Mouse (Mus musculus): ENCODE results near the gene Hspa1b.
"Not testable (repeated sequence)": the region's sequence is repeated elsewhere in the genome, so short reads cannot be mapped to it uniquely, and the experiment has no call there.

Gene Hspa1b

DNA sequence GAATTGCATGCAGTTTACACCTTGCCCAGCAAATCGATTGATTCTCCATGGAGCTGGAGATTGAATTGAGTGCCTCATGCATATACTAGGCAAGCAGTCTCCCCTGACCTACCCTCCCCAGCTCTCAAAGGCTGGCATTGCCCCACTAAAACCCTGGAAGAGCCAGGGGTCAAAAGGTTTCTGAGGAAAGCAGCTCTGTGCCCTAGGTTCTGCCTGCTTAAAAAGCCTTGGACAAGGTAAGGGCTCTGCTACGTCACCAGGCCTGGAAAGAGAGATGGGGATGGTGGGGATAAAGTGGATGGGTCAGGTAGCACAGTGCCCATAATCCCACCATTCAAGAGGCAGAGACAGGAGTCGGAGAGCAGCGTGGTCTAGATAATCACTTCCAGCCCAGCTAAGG, 4.2 kb downstream of the Hspa1b start:
- no peak for DNase-seq (ENCODE audit: low read depth)

DNA sequence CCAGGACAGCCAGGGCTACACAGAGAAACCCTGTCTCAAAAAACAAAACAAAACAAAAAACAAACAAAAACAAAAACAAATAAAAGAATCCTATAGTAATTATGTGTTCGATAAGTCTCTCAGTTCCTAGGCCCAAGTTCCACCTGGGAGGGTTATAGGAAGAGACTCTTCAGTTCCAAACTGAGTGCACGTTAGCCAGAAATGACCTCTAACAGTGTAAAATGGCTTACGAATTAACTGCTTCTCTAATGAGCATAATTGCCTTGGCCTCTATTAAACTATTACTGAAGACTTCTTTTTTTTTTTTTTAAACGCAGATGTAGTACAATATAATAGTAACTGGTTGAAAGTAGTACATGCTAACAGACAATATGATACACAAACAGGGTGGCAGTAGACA, 5.1 kb downstream of the Hspa1b start:
- no peak for DNase-seq (ENCODE audit: low read depth)

DNA sequence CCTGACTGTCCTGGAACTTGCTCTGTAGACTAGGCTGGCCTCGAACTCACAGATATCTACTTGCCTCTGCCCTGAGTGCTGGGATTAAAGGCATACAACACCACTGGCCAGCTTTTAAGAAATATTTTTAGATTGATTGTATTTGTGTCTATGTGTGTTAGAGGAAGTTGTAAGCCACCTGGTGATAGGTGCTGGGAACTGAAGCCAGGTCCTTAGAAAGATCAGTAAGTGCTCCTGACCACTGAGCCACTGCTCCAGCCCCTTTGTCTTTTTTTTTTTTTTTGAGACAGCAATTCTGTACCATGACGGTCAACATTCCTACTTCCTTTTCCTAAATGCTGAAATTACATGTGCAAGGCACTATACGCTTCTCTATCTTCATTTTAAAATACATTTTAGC, 5.8 kb downstream of the Hspa1b start:
- no peak for DNase-seq (ENCODE audit: low read depth)

GRCm38 (mm10) chr17:34952378-34953040, 6.5 kb downstream of the Hspa1b start:
- peak; percentile 89 for DNase-seq (ENCODE audit: low read depth)

GRCm38 (mm10) chr17:34951636-34952377, 7.2 kb downstream of the Hspa1b start:
- peak; percentile 42 for DNase-seq (ENCODE audit: low read depth)

DNA sequence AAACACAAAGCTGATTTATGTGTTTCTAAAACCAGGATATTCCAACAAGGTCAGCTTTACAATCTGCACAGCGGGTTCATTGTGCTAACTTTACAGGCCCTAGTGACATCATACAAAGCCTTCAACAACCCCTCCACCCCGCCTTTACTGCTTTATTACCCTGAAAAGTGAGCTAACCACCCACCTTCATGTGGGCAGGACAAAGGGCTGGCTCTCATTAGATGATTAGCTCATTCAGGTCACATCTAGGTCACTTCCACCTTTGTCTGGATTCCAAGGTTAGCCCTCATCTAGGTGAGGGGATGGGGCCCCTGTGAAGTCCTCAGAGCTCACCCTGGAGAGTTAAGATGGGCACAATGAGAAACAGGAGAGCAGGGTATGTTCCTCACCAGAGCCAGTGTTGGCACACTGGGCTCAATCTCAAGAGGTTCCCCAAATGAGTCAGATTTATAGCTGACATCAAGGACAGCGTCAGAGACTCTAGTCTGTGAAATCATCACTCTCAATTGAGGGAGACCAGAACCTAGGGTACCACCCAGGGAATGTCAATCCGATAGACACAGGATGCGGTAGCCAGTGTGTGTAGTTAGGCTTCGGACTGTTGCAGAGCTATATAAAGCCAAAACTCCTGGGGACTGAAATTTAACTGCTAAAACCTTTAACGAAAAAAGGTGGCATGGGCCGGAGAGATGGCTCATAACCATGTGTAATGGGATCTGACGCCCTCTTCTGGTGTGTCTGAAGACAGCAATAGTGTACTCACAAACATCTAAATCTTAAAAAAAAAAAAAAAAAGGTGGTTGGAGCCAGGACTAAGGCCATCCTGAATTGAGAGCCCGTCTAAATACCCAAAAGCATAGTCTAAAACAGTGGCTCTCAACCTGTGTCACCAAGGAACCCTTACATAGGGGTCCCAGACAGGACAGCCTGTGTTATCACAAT, 8.3 kb downstream of the Hspa1b start:
- peak; percentile 62 for DNase-seq (ENCODE audit: low read depth)

DNA sequence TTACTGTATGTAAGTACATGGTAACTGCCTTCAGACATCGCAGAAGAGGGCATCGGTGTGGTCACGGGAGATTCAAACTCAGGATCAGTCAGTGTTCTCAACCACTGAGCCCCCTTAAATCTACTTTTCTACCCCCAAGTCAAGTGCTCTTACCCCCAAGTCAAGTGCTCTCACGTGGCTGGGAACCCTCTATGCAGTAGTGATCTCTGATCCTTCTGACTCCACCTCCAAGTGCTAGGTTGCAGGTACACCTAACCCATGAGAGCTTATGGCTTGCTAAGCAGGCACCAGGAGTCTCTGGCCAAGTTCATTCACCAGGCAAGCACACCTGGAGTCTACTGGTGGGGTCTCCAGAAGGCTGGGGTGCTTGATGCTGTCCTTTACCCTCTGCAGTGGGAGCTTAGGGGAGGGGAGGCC, 9.5 kb downstream of the Hspa1b start:
- DNase-seq (ENCODE audit: low read depth): no peak

- DNase-seq (ENCODE audit: low read depth): not testable (repeated sequence)
These were observed 10.1 kb downstream of the Hspa1b start for GRCm38 (mm10) chr17:34948721-34949552.

DNA sequence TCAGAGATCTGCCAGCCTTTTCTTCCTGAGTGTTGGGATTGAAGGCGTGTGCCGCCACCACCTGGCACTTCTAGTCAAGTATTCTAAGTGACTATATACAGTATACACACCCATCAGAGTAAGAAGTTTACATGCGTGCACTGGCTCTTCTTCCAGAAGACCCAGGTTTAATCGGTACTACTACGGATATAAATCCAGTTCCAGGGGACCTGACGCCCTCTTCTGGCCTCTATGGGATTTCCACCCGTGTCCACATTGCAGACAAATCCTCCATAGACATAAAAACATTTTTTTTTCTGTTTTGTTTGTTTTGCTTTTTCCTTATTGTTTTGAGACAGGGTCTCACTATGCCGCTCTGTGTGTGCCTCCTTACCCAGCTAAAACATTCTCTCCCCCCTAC, 11.4 kb downstream of the Hspa1b start:
- DNase-seq (ENCODE audit: low read depth): peak; percentile 65

DNA sequence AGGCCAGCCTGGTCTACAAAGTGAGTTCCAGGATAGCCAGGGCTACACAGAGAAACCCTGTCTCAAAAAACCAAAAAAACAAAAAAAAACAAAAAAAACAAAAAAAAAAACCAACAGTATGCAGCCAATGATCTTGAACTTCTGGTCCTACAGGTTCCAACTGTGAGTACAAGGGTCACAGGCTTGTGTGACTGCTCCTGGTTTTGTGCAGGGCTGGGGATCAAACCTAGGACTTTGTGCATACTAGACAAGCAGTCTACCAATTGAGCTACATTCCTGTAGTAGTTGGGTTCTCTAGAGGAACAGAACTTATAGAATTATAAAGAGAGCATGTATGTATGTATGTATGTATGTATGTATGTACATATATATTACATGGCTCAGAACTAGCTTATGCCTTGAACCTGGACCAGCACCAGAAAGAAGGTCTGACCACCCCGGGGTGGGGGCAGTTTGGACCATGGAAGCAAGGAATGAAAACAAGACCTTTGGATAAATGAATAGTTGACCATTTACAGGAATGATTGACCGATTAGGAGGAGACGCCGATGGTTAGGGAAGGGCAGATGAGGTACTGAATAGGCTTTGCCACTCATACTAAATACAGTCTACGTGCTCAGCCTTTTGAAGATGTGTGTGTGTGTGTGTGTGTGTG, 12.4 kb downstream of the Hspa1b start:
- no peak for DNase-seq (ENCODE audit: low read depth)

DNA sequence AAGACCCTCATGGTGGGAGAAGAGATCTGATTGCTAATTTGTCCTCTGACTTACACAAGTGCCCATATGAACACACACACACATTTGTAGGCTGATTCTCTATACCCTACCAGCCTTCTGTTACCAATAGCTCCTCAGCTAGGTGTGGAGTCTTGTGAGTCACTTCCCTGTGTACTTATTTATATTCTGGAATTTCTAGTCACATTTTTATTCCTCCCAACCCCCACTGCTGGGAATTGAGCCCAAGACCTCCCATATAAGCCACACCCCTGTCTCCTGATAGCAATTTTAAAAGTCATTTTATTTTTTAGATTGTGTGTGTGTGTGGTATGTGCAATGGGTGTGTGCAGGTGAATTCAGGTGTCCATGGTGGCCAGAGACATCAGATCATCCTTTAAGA, 14.7 kb downstream of the Hspa1b start:
- peak; percentile 72 for DNase-seq (ENCODE audit: low read depth)

- DNase-seq (ENCODE audit: low read depth): peak; percentile 70
These were observed 15.8 kb downstream of the Hspa1b start for GRCm38 (mm10) chr17:34943128-34943815.

DNA sequence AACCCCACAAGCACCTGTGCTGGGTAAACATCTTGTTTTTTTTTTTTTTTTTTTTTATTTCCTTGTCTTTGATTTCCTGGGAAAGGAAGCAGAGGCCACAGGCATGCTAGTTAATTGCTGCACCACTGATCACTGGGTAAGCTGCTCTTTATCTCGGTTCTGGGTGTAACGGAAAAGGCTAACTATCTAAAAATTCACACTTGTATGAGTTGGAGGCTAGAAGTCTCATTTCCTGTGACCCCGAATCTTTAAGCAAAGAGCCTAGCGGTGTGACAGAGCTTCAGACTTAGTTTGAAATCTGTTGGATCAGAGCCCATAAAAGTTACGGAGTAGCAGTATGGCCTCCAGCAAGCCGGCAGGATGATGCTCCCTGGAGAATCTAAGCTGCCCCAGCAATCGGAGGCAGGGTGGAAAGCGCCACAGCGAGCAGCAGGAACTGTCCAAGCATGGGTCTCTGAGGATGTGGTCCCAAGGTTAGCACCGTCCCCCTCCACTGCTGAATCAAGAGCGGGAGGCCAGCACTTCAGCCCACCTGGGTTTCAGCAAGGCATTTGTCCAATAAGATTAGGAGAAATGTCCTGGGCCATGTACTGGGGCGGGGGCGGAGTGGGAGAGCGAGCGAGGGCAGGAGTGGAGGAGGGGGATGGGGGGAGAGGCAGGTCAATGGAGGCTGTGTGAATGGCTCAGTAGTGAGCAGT, 17.5 kb downstream of the Hspa1b start:
- DNase-seq (ENCODE audit: low read depth): no peak

DNA sequence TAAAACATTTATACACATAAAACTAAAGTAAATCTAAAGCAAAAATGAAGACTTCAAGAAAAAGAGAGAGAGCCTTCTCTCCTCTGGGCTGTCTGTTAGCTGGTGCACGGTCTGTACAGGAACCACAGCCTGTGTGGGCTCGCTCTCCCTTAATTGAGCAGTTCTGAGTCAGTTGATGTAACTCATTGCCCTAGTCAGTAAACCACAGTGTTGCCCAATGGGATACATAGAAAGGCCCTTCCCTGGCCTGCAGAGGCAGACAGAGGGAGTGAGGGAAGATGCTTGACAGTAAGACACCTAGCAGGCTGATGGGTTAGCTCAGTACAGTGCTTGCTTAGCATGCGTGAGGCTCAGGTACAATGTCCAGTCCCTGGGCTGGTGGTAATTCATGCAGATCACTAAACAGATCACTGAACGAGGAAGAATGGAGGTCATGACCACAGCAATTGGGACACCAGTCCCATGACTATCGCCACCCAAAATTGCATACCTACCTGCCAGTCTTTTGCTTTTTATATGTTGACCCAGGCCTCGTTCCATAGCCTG, 21.0 kb downstream of the Hspa1b start:
- peak; percentile 53 for DNase-seq (ENCODE audit: low read depth)

DNA sequence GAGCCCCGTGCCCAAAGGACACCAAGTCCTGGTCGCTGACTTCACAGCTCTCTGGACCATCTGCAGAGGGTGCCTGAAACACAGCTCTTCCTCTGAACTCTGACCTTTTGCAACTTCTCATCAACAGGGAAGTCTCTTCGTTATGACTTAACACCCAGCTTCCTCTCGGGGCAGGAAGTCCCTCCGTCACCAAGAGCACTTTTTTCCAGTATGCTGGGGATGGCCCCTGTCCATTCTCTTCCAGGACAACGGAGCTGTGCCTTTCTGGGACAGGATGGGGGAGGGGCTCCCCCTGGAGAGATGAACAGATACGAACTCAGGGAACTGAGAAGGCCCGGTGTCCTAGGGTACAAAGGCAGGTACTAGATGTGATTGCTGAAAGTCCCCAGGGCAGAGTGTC, 24.2 kb downstream of the Hspa1b start:
- DNase-seq (ENCODE audit: low read depth): no peak

GRCm38 (mm10) chr17:34934031-34934430, 25.0 kb downstream of the Hspa1b start:
- DNase-seq (ENCODE audit: low read depth): no peak

- no peak for DNase-seq (ENCODE audit: low read depth)
These were observed 26.8 kb downstream of the Hspa1b start for GRCm38 (mm10) chr17:34932287-34932686.

- no peak for DNase-seq (ENCODE audit: low read depth)
These were observed 27.3 kb downstream of the Hspa1b start for GRCm38 (mm10) chr17:34931735-34932098.

- peak; percentile 99 for DNase-seq (ENCODE audit: low read depth)
These were observed 27.8 kb downstream of the Hspa1b start, which contains the start of gene Neu1 for GRCm38 (mm10) chr17:34931061-34931734. Gene Neu1 (plus strand): TSS chr17:34931253.

All from NIH3T3 (cell line).